26 mouse cellular contexts compared by ENCODE assay signal in the genomic region with DNA sequence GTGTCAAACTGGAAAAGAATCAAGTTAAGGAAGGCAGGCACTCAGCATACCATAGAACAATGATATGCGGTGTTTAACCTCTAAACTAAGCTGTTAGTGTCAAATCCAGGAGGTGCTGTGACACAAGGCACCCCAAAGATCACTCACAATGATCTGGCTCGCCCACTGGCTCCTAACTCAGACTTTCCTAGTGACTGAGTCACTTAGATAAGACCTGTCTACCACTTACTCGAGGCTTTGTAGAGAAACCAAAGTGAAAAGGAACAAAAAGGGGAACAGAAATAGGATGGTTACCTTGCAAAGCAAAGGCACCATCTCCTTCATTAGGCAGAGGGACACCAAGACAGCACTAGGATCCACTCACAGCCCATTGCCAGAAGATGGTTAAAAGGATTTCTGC.
"Had no signal": no experiment of that assay in that cellular context is flagged by ENCODE, and none has a peak within 500 bp of the region (broad histone marks: within the 10 kb centered on the region; RNA-seq: fewer than 3 reads in every experiment).

No protein-coding gene starts in this region.

- H3K27me3 ChIP-seq: heart, embryonic 12.5 days; hindbrain, embryonic 12.5 days; intestine, embryonic 15.5 days; limb, embryonic 13.5 days; limb, embryonic 15.5 days; liver, embryonic 12.5 days had no signal

- H3K9me3 ChIP-seq: heart, embryonic 12.5 days; hindbrain, embryonic 10.5 days; hindbrain, embryonic 12.5 days; intestine, embryonic 15.5 days; limb, embryonic 13.5 days; limb, embryonic 15.5 days; liver, embryonic 12.5 days had no signal

- ATAC-seq: hindbrain, embryonic 16.5 days; inflammation-experienced regulatory T-cells, adult 6 months; intestine, embryonic 15.5 days; intestine, postnatal 0 days; liver, embryonic 12.5 days had no signal

- H3K4me3 ChIP-seq: gastrocnemius, adult 2 months; heart, adult 2 months; heart, embryonic 12.5 days; hindbrain, embryonic 10.5 days; hindbrain, embryonic 12.5 days; intestine, embryonic 15.5 days; layer of hippocampus, adult 2 months; limb, embryonic 13.5 days; limb, embryonic 15.5 days; liver, embryonic 12.5 days had no signal

- H3K36me3 ChIP-seq: heart, embryonic 12.5 days; hindbrain, embryonic 10.5 days; hindbrain, embryonic 12.5 days; intestine, embryonic 15.5 days; limb, embryonic 13.5 days; limb, embryonic 15.5 days; liver, embryonic 12.5 days had no signal

- H3K27ac ChIP-seq: gastrocnemius, adult 2 months; heart, adult 2 months; hindbrain, embryonic 10.5 days; hindbrain, embryonic 12.5 days; hindbrain, embryonic 14.5 days; intestine, embryonic 15.5 days; layer of hippocampus, adult 2 months; limb, embryonic 13.5 days; limb, embryonic 15.5 days; liver, embryonic 12.5 days had no signal

- H3K9ac ChIP-seq: heart, embryonic 12.5 days; hindbrain, embryonic 12.5 days; hindbrain, embryonic 14.5 days; intestine, embryonic 15.5 days; limb, embryonic 13.5 days; limb, embryonic 15.5 days; liver, embryonic 12.5 days had no signal

- H3K4me1 ChIP-seq: intestine, embryonic 15.5 days; limb, embryonic 15.5 days had no signal

- H3K4me2 ChIP-seq: heart, embryonic 12.5 days; hindbrain, embryonic 12.5 days; hindbrain, embryonic 14.5 days; intestine, embryonic 15.5 days; limb, embryonic 13.5 days; limb, embryonic 15.5 days; liver, embryonic 12.5 days had no signal

- DNase-seq: gastrocnemius, adult 2 months; gastrocnemius, postnatal 10 days; gastrocnemius, postnatal 36 days; heart, adult 11 months; heart, adult 2 months; heart, postnatal 10 days; heart, postnatal 4 days; kidney, adult 18-20 months; kidney, adult 8-10 months; kidney, postnatal 10 days; kidney, postnatal 25 days; kidney, postnatal 4 days; layer of hippocampus, postnatal 36 days; left cerebral cortex, postnatal 4 days had no signal
